Mouse (Mus musculus): ENCODE results near the gene Gart. TPM values are rescaled to one million over a fixed set of nuclear protein-coding genes. Genes with fewer than 3 reads are reported as not detected.

Gart gene
- polyA plus RNA-seq, 1 experiment: 64.1 TPM

DNA sequence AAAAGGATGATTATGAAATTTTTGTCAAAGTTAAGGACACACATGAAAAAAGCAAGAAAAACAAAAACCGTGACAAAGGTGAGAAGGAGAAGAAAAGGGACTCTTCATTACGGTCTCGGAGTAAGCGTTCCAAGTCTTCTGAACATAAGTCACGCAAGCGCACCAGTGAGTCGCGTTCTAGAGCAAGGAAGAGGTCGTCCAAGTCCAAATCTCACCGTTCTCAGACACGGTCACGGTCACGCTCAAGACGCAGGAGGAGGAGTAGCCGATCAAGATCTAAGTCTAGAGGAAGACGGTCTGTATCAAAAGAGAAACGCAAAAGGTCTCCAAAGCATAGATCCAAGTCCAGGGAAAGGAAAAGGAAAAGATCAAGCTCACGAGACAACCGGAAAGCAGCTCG is 13.0 kb upstream of the Gart start:
- TF ChIP-seq E2F4 (IDR thresholded peaks at IDR 0.05; ENCODE audit: insufficient read depth) (no peak), POLR2AphosphoS2 (IDR thresholded peaks at IDR 0.05; ENCODE audit: insufficient read length, low read depth) (peak; percentile 14)
- no peaks in the 10 kb centered on the region for H3K27me3 ChIP-seq (ENCODE audit: control insufficient read depth, insufficient read depth, insufficient read length)
- H3K79me2 ChIP-seq (ENCODE audit: control insufficient read depth, insufficient read depth): peaks cover 78% of the 10 kb centered on the region
- no peak overlapping the region for H3ac ChIP-seq (ENCODE audit: control insufficient read depth, insufficient read length)
- H3K4me2 ChIP-seq (ENCODE audit: low read depth): no peak overlapping the region
- H3K36me3 ChIP-seq (ENCODE audit: control insufficient read depth, insufficient read depth): peaks cover 90% of the 10 kb centered on the region
- no peak overlapping the region for H3K4me3 ChIP-seq

DNA sequence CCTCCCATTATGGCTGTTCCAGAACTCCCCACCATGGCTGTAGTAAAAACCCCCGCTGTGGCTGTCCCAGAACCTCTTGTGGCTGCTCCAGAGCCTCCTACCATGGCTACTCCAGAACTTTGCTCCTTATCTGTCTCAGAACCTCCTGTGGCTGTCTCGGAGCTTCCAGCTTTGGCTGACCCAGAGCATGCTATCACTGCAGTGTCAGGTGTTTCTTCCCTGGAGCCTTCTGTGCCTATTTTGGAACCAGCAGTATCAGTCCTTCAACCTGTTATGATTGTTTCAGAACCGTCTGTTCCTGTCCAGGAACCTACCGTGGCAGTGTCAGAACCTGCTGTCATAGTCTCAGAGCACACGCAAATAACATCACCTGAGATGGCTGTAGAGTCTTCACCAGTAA is 11.7 kb upstream of the Gart start:
- no peak overlapping the region for H3ac ChIP-seq (ENCODE audit: control insufficient read depth, insufficient read length)
- H3K4me2 ChIP-seq (ENCODE audit: low read depth): no peak overlapping the region
- H3K79me2 ChIP-seq (ENCODE audit: control insufficient read depth, insufficient read depth): peaks cover 89% of the 10 kb centered on the region
- peaks cover 85% of the 10 kb centered on the region for H3K36me3 ChIP-seq (ENCODE audit: control insufficient read depth, insufficient read depth)
- no peak for TF ChIP-seq TCF3 (IDR thresholded peaks at IDR 0.05; ENCODE audit: insufficient read length, low read depth)
- TF ChIP-seq USF1 (IDR thresholded peaks at IDR 0.05; ENCODE audit: low read depth): no peak
- no peak for TF ChIP-seq POLR2AphosphoS2 (IDR thresholded peaks at IDR 0.05; ENCODE audit: insufficient read length, low read depth)
- no peak for TF ChIP-seq CEBPB (IDR thresholded peaks at IDR 0.05; ENCODE audit: insufficient read depth, poor library complexity, severe bottlenecking)
- no peak for TF ChIP-seq MAX (IDR thresholded peaks at IDR 0.05; ENCODE audit: low read depth)
- TF ChIP-seq SRF (IDR thresholded peaks at IDR 0.05; ENCODE audit: control insufficient read depth, insufficient read length, low read depth): no peak
- no peak for TF ChIP-seq E2F4 (IDR thresholded peaks at IDR 0.05; ENCODE audit: insufficient read depth)
- no peak for TF ChIP-seq REST (IDR thresholded peaks at IDR 0.05; ENCODE audit: insufficient read depth, insufficient read length)
- no peak for TF ChIP-seq POLR2A (IDR thresholded peaks at IDR 0.05; ENCODE audit: insufficient read length, low read depth)
- TF ChIP-seq MYOD1 (IDR thresholded peaks at IDR 0.05; ENCODE audit: control insufficient read depth in 1 of 3, insufficient read length in 2 of 3, low read depth in 2 of 3): no peak
- no peak for TF ChIP-seq MYOG (IDR thresholded peaks at IDR 0.05; ENCODE audit: control insufficient read depth in 1 of 3, insufficient read depth in 1 of 3, insufficient read length in 2 of 3, low read depth in 2 of 3)
- no peak for TF ChIP-seq TCF12 (IDR thresholded peaks at IDR 0.05; ENCODE audit: insufficient read depth, poor library complexity, severe bottlenecking)
- no peaks in the 10 kb centered on the region for H3K27me3 ChIP-seq (ENCODE audit: control insufficient read depth, insufficient read depth, insufficient read length)
- no peak overlapping the region for H3K4me3 ChIP-seq

DNA sequence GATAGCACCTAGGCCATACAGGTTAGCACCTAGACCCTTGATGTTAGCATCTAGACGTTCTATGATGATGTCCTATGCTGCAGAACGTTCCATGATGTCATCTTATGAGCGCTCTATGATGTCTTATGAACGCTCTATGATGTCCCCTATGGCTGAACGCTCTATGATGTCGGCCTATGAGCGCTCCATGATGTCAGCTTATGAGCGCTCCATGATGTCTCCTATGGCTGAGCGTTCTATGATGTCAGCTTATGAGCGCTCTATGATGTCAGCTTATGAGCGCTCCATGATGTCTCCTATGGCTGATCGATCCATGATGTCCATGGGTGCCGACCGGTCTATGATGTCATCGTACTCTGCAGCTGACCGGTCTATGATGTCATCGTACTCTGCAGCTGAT is 10.5 kb upstream of the Gart start:
- peaks cover 81% of the 10 kb centered on the region for H3K36me3 ChIP-seq (ENCODE audit: control insufficient read depth, insufficient read depth)
- H3ac ChIP-seq (ENCODE audit: control insufficient read depth, insufficient read length): no peak overlapping the region
- no peaks in the 10 kb centered on the region for H3K27me3 ChIP-seq (ENCODE audit: control insufficient read depth, insufficient read depth, insufficient read length)
- H3K4me3 ChIP-seq: no peak overlapping the region
- TF ChIP-seq POLR2AphosphoS2 (IDR thresholded peaks at IDR 0.05; ENCODE audit: insufficient read length, low read depth): peak; percentile 30
- no peak for TF ChIP-seq SRF (IDR thresholded peaks at IDR 0.05; ENCODE audit: control insufficient read depth, insufficient read length, low read depth)
- TF ChIP-seq POLR2A (IDR thresholded peaks at IDR 0.05; ENCODE audit: insufficient read length, low read depth): no peak
- no peak for TF ChIP-seq MAX (IDR thresholded peaks at IDR 0.05; ENCODE audit: low read depth)
- peaks cover 96% of the 10 kb centered on the region for H3K79me2 ChIP-seq (ENCODE audit: control insufficient read depth, insufficient read depth)
- no peak overlapping the region for H3K4me2 ChIP-seq (ENCODE audit: low read depth)

DNA sequence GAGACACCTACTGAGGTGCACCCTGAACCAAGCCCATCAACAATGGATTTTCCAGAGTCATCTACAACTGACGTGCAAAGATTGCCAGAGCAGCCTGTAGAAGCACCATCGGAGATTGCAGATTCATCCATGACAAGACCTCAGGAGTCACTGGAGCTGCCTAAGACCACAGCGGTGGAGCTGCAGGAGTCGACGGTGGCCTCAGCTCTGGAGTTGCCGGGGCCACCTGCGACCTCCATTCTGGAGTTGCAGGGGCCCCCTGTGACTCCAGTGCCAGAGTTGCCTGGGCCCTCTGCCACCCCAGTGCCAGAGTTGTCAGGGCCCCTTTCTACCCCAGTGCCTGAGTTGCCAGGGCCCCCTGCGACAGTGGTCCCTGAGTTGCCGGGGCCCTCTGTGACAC is 8.5 kb upstream of the Gart start:
- Histone ChIP-seq H3ac (ENCODE audit: control insufficient read depth, insufficient read length) (no peak overlapping the region), H3K4me3 (no peak overlapping the region), H3K4me2 (ENCODE audit: low read depth) (no peak overlapping the region), H3K27me3 (ENCODE audit: control insufficient read depth, insufficient read depth, insufficient read length) (no peaks in the 10 kb centered on the region), H3K79me2 (ENCODE audit: control insufficient read depth, insufficient read depth) (peaks cover 98% of the 10 kb centered on the region), H3K36me3 (ENCODE audit: control insufficient read depth, insufficient read depth) (peaks cover 72% of the 10 kb centered on the region)
- TF ChIP-seq MAX (IDR thresholded peaks at IDR 0.05; ENCODE audit: low read depth) (no peak), POLR2AphosphoS2 (IDR thresholded peaks at IDR 0.05; ENCODE audit: insufficient read length, low read depth) (no peak), MYOD1 (IDR thresholded peaks at IDR 0.05; ENCODE audit: control insufficient read depth in 1 of 3, insufficient read length in 2 of 3, low read depth in 2 of 3) (no peak), TCF12 (IDR thresholded peaks at IDR 0.05; ENCODE audit: insufficient read depth, poor library complexity, severe bottlenecking) (no peak), E2F4 (IDR thresholded peaks at IDR 0.05; ENCODE audit: insufficient read depth) (no peak), SRF (IDR thresholded peaks at IDR 0.05; ENCODE audit: control insufficient read depth, insufficient read length, low read depth) (no peak)

DNA sequence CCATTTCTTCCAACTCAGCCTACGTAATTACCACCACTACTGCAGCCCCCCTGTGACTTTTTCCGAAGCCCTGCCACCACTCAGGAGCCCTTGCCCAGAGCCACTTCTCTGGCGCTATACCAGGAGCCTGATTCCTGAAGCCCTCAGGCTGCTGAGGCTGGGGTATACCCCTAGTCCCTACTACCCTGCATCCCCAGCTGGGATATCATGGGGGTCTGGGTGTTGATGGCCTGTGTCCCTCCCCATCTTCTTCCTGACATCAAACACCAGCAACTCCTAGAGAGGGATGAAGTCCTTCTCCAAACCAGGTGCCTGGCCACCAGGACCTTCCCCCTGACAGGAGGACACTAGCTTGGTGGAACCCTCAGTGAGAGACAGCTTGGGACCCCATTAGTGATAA is 5.4 kb upstream of the Gart start:
- no peak overlapping the region for H3K4me3 ChIP-seq
- no peak overlapping the region for H3ac ChIP-seq (ENCODE audit: control insufficient read depth, insufficient read length)
- no peak overlapping the region for H3K4me2 ChIP-seq (ENCODE audit: low read depth)
- H3K36me3 ChIP-seq (ENCODE audit: control insufficient read depth, insufficient read depth): peaks cover 43% of the 10 kb centered on the region
- TF ChIP-seq POLR2A (IDR thresholded peaks at IDR 0.05; ENCODE audit: insufficient read length, low read depth) (no peak), CEBPB (IDR thresholded peaks at IDR 0.05; ENCODE audit: insufficient read depth, poor library complexity, severe bottlenecking) (no peak), MAX (IDR thresholded peaks at IDR 0.05; ENCODE audit: low read depth) (no peak), REST (IDR thresholded peaks at IDR 0.05; ENCODE audit: insufficient read depth, insufficient read length) (no peak), TCF3 (IDR thresholded peaks at IDR 0.05; ENCODE audit: insufficient read length, low read depth) (no peak)
- peaks cover 92% of the 10 kb centered on the region for H3K79me2 ChIP-seq (ENCODE audit: control insufficient read depth, insufficient read depth)
- H3K27me3 ChIP-seq (ENCODE audit: control insufficient read depth, insufficient read depth, insufficient read length): no peaks in the 10 kb centered on the region

DNA sequence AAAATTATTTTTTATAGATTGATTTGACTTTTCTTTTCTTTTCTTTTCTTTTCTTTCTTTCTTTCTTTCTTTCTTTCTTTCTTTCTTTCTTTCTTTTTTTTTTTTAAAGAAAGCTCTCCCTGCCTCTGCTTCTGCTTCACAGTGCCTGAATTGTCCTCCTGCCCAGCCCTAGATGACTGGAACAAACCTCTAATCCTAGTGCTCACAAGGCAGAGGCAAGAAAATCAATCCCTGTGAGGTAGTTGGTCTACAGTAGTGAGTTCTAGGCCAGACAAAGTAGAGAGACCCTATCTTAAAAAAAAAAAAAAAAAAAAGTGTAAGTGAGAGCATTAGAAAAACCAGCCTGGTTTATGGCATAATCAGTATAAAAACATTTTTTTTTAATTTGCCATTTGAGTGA is 3.0 kb upstream of the Gart start:
- H3K36me3 ChIP-seq (ENCODE audit: control insufficient read depth, insufficient read depth): peaks cover 22% of the 10 kb centered on the region
- H3K27me3 ChIP-seq (ENCODE audit: control insufficient read depth, insufficient read depth, insufficient read length): no peaks in the 10 kb centered on the region
- TF ChIP-seq TCF3 (IDR thresholded peaks at IDR 0.05; ENCODE audit: insufficient read length, low read depth) (no peak), MYOD1 (IDR thresholded peaks at IDR 0.05; ENCODE audit: control insufficient read depth in 1 of 3, insufficient read length in 2 of 3, low read depth in 2 of 3) (no peak), MAX (IDR thresholded peaks at IDR 0.05; ENCODE audit: low read depth) (no peak), REST (IDR thresholded peaks at IDR 0.05; ENCODE audit: insufficient read depth, insufficient read length) (no peak), MYOG (IDR thresholded peaks at IDR 0.05; ENCODE audit: control insufficient read depth in 1 of 3, insufficient read depth in 1 of 3, insufficient read length in 2 of 3, low read depth in 2 of 3) (no peak), SRF (IDR thresholded peaks at IDR 0.05; ENCODE audit: control insufficient read depth, insufficient read length, low read depth) (no peak), POLR2A (IDR thresholded peaks at IDR 0.05; ENCODE audit: insufficient read length, low read depth) (no peak), USF1 (IDR thresholded peaks at IDR 0.05; ENCODE audit: low read depth) (no peak), CEBPB (IDR thresholded peaks at IDR 0.05; ENCODE audit: insufficient read depth, poor library complexity, severe bottlenecking) (no peak), POLR2AphosphoS2 (IDR thresholded peaks at IDR 0.05; ENCODE audit: insufficient read length, low read depth) (no peak), E2F4 (IDR thresholded peaks at IDR 0.05; ENCODE audit: insufficient read depth) (no peak), TCF12 (IDR thresholded peaks at IDR 0.05; ENCODE audit: insufficient read depth, poor library complexity, severe bottlenecking) (no peak)
- peaks cover 86% of the 10 kb centered on the region for H3K79me2 ChIP-seq (ENCODE audit: control insufficient read depth, insufficient read depth)
- peak overlapping the region; percentile 95 for H3K4me3 ChIP-seq
- H3ac ChIP-seq (ENCODE audit: control insufficient read depth, insufficient read length): no peak overlapping the region
- H3K4me2 ChIP-seq (ENCODE audit: low read depth): peak overlapping the region; percentile 86

Measured in myocyte (in vitro differentiated cells).